Mouse (Mus musculus) frontal cortex, adult 2 months (tissue): ENCODE measurements around the gene Glyr1. TPM values are rescaled to one million over a fixed set of nuclear protein-coding genes. Genes with fewer than 3 reads are reported as not detected.

Experiments used
- DNase-seq, 2 experiments: peaks; one replicate each; pipeline ENCODE4 v3.0.0; 2022; ENCODE audit warnings: low spot score in 1 of 2; ENCODE audit errors: extremely low spot score in 1 of 2
- polyA plus RNA-seq: library from polyadenylated mRNA; depleted of rRNA; stranded (reverse); fragments of >200 nt; gene quantifications from 2 replicates; pipeline ENCODE4 v1.2.3, GENCODE M21; 2012

Gene Glyr1
- polyA plus RNA-seq, 1 experiment = 151 TPM

GRCm38 (mm10) chr16:5012036-5013005, 37.3 kb downstream of the Glyr1 start:
- no peak for DNase-seq

DNA sequence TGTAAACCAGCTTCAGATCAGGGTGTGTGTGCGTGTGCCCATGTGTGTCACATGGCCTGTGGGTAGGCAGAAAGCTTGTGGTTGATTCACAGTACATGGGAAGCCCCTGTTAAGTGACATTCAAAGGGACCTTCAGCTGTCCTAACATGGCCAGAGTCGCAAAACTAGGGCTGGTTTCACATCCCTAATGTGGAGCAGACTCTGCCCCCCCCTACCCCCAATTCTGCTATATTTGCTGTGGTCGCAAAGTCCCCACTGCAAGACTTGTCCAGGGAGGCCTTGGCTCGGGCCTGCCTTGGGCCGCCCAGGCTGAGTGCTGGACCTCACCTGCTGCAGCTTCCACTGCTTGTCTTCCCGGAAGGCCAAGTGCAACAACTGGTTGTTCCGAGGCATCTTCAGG, 38.4 kb downstream of the Glyr1 start:
- no peak for DNase-seq

DNA sequence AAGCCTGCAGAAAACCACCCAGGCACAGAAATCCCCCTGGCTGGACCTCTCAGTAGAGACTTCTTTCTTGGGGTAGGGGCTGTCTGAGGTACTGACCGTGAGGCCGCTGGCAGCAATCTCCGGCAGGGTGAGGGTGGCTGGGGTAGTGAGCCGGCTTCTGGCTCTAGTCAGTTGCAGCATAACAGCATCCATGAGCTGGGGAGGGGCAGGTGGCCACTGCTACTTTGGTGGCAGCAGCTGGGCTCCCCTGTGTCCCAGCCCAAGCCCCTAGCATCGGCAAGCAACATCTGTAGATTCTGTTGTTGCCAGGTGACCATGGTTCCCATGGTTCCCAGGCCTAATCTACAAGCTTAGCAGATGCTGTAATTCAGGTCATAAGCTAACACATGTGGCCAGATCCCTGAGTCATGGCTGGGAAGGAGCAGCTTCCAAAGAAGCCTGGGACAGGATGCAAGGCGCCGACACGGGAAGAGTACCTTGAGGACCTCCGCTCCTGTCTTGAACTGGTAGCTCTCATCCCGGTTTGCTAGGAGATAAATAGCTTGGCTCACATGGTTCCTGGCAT, 39.2 kb downstream of the Glyr1 start:
- DNase-seq = no peak

DNA sequence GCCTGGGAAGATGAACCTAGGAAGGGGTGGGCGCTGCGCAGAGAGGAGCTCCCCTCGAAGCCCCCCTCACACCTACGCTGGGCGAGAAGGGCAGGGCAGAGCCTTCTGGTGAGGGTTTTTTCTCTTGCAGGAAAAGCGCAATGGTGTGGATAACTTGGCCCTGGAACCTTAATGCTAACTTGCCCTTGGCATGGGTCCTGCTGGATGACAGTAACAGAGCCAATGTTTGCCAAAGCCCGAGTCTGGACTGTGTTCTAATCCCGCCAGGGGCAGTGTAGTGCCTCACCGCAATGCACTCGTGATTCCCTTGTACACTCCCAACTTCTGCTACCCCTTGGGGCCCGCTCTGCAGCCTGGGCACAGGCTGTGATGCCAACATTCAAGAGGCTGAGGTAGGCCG, 41.6 kb downstream of the Glyr1 start:
- no peak for DNase-seq

- no peak for DNase-seq
Measured at GRCm38 (mm10) chr16:5007492-5007891, 42.2 kb downstream of the Glyr1 start.

GRCm38 (mm10) chr16:5007067-5007466, 42.6 kb downstream of the Glyr1 start, which contains the start of gene Smim22:
Smim22 (plus strand) TSS chr16:5007288.
- no peak for DNase-seq

GRCm38 (mm10) chr16:5000611-5001010, 49.1 kb downstream of the Glyr1 start:
- DNase-seq = no peak

DNA sequence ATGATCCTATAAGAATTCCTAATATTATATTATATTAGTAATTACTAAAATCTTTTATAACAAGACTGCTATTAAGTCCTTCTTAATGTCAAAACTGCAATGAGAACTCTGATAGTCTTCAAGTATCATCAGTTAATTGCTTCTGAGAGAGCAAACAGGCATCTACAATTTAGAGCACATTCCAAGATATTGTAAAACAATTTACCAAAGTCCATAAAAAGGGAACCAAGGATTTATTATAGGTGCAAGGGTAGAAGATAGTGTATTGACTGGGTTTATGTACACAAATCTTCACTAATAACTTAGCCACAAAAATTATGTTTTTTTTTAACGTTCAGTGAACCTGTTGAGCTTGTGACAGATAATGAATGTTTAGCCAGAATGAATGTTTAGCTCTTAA, 50.7 kb downstream of the Glyr1 start:
- DNase-seq = no peak

- no peak for DNase-seq
Measured at GRCm38 (mm10) chr16:4997553-4997952, 52.1 kb downstream of the Glyr1 start, which contains the start of gene Sept12. Sept12 (minus strand) TSS chr16:4997852.

GRCm38 (mm10) chr16:4993276-4993675, 56.4 kb downstream of the Glyr1 start:
- DNase-seq = no peak

DNA sequence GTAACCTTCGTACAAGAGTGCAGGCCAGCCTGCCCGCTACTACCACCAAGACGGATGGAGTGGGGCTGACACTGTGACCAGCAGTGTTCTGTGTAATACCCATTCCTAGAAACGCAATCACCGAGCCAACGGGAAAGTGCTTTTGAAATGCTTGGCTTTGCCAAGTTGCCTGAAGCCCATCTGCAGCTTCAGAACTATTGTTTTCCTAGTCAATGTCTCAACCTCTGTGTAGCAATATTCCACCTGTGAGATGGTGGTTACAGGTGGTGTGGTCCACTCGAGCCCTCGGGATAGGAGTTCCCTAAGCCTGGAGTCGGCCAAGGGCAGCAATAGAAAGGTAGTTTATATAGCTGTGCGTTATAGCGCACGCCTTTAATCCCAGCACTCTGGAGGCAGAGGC, 64.9 kb downstream of the Glyr1 start:
- DNase-seq = no peak

- DNase-seq = no peak
Measured at GRCm38 (mm10) chr16:4979755-4980380, 69.8 kb downstream of the Glyr1 start.

DNA sequence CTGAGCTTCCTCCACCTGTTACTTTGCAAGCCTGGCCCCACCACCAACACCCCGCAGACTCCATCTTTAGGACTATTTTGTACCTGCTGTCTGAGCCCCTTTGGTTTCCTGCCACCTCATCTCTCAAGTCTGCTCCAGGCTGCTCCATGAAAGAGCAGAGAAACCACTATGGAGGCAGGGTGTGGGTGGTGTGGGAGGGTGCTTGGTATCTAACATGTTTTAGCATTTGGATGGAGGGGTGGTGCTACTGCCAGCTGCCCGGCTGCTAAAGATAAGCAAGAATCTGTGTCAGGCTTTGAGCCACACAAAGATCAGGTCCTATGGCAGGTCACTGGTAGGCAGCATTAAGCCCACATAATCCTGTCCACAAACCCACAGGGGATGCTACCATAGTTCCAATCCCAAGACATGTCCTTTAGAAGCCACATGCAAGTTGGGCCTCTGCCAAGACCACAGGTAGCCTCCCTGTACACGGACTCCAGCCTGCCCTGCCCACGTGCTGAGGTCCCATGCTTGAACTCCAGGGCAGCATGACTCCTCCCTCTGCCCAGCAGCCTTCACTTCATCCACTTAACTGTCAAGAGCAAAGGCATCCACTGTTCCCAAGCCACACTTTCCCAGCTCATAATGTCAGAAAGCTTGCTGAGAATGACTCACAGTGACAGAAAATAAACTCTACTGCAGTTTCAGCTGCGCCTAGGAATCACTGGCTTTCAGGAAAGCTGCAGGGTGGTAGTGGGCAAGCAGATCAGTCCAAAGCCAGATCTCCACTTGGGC, 71.2 kb downstream of the Glyr1 start:
- peak in 1 of 2 experiments; percentile 72 for DNase-seq

- peak in 1 of 2 experiments; percentile 41 for DNase-seq
Measured at GRCm38 (mm10) chr16:4976180-4976579, 73.5 kb downstream of the Glyr1 start.

- no peak for DNase-seq
Measured at GRCm38 (mm10) chr16:4974521-4974920, 75.1 kb downstream of the Glyr1 start.

- DNase-seq = no peak
Measured at GRCm38 (mm10) chr16:4971626-4972025, 78.0 kb downstream of the Glyr1 start.

DNA sequence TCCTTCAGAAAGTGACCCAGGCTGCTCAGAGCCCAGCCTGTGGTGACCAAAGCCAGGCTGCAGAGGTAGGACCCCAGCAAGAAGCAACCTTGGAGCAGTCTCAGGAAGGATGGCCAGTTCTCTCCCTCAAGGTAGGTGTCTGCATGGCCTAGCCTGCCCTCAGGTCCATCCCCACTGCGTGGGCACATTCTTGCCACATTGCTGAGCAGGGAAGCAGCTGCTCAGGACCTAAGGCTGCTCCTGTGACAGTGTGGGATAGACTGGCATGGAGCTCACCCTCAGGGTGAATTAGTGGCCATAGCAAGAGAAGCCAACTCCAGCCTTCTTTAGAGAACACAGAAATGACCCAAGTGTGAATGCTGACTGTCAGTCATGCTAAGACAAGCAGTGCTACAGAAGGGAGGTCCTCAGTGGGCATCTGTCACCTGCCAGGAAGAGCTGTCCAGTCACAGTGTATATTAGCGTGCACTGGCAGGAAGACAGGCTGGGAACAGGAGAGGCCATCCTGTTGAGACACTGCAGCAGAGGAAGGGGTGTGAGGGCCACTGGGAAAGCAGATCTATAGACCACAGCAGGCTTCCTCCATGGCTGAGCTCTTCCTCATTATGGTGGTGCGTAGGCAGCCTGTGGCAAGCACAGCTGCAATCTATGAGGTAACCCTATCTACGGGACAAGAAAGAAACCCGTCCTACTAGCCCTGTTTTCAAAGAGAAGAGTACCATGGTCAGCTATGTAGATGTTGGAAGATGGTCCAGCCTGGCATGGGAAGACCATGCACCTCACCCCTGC, 80.4 kb downstream of the Glyr1 start:
- no peak for DNase-seq

- DNase-seq = no peak
Measured at GRCm38 (mm10) chr16:4968426-4968825, 81.2 kb downstream of the Glyr1 start.

- DNase-seq = no peak
Measured at GRCm38 (mm10) chr16:4965392-4966129, 84.1 kb downstream of the Glyr1 start.
